Mouse (Mus musculus) layer of hippocampus, postnatal 10 days (tissue): ENCODE measurements around the gene Tefm. TPM values are rescaled to one million over a fixed set of nuclear protein-coding genes. Genes with fewer than 3 reads are reported as not detected.
"Not testable (repeated sequence)": the region's sequence is repeated elsewhere in the genome, so short reads cannot be mapped to it uniquely, and the experiment has no call there.

Source experiments
- DNase-seq, 2 experiments: peaks; one replicate each; pipeline ENCODE4 v3.0.0; 2021; ENCODE audit warnings: low spot score in 2 of 2
- long read RNA-seq: library from polyadenylated mRNA; stranded (forward); transcript quantifications from one replicate; pipeline ENCODE4 v2.0.0, GENCODE M21; 2023
- total RNA-seq, 2 experiments: library from RNA; stranded (reverse); gene quantifications; 2 replicates each; pipeline ENCODE4 v1.2.3; 2021

The Tefm gene
- total RNA-seq, result 10 to 100 TPM; 10.7 to 10.8 TPM
- long read RNA-seq, partial matches to known transcripts, result 0 of 12 reads
- long read RNA-seq, other reads (novel, unspliced or antisense), result 8 of 12 reads

DNA sequence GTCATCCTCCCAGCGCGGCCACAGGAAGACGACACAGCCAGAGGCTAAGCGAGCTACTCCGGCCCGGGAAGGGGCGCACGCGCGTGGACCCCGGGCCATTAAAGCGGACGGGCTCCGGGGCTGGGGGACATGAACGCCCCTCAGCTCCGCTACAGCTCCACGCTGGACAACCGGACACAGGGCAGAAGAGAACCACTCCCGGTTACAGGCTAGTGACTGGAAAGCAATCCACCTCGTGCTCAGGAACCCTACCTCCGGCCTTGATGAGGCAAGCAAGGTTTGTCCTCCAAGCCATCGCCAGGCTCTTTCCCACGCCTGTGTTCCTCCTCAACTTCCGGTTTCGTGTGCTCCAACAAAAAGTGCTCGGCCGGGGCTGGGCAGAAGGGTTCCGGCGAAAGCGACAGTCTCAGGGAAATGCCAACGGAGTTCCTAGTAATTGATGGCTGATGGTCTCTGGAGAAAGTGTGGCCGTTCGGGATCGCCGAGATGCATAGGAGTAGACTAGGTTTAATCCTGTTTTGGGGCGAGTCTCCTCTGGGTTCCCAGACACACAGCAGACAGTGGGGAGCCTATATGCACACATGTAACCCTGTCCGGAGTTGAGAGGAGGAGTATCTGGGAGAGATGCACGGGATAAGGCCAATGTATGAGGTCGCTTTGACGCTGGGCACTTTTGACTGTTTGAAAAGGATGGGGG lies at the start of gene Tefm:
Gene Tefm, minus strand, starts transcription at position 351 of the 697 bp plus-strand sequence.
- peak; percentile 88 to 90 for DNase-seq

DNA sequence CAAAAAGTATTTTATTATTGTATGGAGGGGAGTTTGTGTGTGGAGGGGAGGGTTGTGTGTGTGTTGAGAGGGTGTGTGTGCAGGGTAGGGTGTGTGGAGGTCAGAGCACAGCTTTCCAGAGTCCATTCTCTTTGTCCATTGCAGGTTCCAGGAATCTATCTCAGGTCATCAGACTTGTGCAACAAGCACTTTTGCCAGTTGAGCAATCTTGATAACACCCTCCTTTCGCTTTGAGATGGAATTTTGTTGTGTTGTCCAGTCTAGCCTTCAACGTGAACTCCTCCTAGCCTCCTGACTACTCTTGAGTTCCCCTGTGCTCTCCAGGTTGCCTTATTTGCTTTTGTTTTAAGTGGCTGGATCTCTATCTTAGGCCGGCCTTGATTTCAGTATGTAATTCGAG lies 48.3 kb upstream of the Tefm start:
- no peak for DNase-seq

DNA sequence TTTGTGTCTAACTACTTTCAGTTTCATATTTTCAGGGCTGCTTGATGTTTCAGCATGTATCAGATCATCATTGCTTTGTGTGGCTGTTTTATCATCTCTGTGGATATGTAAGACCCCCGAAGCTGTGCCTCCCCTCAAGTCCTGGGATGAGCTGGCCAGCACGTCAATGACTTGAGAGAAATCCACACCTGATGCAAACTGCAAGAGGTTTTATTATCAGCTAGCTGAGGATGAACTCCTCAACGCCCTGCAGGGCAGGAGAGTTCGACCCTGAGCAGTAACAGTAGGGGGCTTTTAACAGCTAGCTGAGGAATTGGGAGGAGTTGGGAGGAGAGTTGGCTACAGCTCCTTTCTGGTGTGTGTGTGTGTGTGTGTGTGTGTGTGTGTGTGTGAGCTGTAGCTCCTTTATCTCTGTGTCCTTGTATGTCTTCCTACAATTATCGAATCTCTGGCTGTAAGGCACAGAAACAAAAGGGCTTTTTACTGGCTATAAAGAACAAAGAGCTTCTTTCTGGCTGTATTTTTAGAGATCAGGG lies 43.5 kb upstream of the Tefm start:
- DNase-seq, result not testable (repeated sequence)

DNA sequence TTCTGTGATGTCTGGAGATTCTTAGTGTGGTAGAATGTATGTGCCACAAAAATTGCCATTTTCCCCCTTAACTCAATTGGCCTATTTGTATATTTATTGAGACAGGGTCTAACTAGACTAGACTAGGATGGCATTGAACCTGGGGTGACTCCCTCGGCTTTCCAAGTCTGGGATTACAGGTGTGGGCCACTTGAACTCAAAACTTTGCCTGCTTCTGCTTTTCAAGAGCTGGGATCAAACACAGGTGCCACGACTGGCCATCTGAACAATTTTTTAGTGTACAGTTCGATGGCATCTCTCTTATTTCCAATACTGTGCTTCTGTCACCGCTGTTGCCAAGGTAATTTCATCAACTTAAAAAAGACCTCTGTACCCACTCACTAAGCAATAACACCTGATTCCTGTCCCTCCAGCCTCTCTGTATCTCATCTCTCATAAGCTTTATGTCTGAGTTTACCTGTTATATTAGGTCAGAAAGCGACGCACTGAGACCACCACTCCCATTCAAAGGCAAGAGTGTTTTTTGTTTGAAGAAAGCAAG lies 42.6 kb upstream of the Tefm start:
- DNase-seq, result no peak

DNA sequence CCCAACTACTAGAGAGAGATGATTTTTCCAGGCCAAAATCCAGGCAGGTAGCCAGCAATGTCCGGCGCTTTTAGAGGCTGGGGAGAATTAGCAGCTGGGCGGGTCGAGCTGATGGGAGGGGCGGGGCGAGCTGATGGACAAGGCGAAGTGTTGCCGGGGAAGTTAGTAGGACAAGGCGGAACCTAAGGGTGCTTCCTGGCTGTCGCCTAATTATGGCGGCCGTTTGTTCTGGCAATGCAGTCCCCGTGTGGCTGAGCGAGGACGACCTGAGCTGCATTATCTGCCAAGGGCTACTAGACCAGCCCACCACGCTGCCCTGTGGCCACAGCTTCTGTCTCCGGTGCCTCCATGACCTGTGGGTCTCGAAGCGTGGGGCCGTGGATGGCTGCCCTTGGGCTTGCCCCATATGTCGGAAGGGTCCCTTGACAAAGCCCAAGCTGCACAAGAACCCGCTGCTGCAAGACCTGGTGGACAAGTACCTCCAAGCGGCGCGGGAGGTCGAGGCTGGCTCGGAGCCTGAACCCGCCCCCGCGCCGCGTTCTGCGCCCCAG lies 41.8 kb upstream of the Tefm start, which contains the start of gene Rnf135:
Gene Rnf135, plus strand, starts transcription at position 147 of the 551 bp plus-strand sequence.
- peak; percentile 78 to 84 for DNase-seq

DNA sequence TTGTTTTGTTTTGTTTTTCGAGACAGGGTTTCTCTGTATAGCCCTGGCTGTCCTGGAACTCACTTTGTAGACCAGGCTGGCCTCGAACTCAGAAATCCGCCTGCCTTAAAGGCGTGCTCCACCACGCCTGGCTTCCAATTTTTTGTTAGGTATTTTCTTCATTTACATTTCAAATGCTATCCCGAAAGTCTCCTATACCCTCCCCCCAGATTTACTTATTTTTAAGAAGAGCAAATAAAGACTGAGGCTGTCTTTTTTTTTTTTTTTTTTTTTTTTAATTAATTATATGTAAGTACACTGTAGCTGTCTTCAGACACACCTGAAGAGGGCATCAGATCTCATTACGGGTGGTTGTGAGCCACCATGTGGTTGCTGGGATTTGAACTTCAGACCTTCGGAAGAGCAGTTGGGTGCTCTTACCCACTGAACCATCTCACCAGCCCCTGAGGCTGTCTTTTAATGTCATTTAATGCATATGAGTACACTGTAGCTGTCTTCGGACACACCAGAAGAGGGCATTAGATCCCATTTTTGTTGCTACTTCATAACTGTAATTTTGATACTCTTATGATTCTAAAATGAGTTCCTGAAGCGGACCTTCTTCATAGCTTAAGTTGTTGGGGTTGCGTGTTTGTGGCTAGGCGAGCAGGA lies 41.2 kb upstream of the Tefm start:
- not testable (repeated sequence) for DNase-seq

DNA sequence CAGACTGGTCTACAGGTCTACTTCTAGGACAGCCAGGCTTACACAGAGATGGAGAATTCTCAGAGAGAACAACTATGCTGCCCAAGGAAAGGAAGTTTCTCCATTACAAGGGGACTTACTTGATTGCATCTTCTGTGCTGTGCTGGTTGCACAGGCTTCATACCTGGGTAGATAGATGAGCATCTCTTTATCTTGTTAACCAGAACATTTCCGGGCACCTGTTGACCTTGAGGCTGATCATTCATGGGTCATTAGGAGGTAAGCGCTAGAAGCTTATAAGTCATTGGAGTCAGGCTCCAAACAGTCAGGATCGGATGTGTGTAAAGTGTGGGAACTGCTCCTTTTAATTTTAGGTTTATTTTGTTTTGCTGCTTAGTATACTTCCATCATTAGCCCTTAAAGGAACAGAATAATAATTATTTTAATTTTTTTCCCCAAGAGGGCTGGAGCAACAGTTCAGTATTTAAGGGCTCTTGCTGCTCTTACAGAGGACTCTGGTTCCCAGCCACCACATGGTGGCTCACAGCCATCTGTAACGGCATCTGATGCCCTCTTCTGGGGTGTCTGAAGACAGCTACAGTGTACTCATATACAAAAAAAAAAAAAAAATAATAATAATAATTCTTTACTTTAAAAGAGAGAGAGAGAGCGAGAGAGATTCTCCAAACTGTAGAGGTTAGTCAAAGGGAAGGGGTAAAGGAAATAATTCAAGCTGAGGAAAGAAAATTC lies 39.2 kb upstream of the Tefm start:
- DNase-seq, result no peak

DNA sequence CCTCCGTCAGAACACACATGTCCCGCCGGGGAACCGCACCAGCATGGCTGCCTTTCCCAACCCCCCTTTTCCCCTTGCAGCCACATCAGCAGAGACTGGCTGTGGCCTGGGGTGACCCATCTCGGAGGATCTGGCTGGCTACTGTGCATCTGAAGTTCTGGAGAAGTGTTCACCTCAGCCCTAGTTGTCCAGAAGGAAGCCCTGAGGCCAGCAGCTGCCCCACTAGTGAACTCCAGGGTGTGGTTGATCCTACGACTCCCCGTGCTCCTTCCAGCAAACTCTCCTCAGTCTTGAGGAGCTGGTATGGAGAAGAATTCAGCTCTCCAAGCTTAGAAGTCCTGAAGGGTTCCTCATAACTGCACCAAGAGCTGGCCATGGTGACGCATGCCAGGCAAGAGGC lies 36.3 kb upstream of the Tefm start:
- no peak for DNase-seq

DNA sequence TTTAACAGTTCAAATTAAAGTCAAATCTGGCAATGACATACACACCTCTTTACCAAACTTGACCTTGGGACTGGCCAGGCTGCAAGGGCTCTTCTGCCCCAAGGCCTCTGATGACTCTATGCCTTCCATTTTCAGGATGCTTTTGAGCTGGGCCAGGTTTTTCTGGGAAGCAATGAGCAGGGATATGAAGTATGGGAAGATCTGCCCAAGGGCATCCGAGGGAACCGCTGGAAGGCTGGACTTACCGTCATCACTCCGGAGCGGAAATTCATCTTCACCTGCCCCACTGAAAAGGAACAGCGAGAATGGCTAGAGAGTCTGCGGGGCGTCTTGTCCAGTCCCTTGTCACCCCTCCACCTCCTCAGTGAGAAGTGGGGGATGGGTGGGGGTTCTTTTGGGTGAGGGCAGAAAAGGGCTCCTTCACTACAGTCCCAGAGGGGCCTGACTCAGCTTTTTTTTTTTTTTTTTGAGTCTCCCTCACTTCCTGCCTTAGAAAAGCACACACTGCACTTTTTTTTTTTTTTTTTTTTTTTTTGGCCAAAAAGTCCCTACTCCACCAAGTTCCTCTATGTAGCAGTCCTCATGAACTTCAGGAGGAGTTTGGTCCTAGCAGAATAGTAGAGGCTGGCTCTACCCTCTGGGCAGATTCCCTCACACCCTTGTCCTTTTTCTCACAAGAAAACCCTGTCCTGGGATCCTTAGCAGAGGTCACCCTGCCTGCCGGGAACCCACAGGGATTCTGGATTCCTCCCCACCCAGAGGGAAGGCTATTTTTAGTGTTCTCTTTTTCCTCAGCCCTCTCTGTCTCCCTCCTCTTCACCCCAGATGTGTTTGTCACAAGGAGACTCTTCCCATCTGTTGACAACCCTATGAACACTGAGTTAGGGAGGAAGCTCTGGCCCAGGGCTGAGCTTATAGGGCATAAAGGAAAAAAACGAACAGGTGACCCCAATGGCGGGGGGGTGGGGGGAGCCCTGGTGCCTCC lies 35.2 kb upstream of the Tefm start:
- DNase-seq, result peak in 1 of 2 experiments; percentile 26

DNA sequence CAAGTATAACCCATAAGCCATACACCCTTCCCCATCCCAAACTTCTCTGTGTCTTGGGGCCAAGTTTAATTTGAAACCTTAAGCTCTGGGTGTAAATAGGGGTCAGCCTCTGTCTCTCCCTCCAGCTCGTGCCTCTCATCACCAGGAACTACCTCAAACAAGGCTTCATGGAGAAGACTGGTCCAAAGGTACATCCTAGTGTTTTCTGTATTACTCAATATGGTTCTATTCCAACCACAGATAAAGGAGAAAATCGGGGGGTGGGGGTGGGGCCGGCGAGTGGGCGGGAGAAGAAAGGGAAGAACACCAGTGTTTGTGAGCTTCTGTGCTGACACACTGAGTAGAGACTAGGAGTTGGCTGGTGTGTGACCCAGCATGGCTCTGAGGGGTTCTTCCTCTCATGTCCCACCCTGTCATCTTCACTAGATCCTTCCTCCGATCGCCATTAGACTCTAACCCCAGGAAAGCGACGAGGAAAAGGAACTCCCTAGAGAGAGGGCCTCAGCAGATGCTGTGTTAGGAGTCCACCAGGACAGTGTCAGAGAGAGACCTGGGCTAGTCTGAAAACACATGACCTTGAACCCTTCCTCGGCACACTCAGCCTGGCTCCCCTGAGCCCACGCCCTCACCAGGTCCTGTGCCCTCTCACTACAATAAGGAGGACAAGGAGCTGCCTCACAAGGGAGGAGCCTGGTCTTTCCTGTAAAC lies 32.1 kb upstream of the Tefm start:
- no peak for DNase-seq

DNA sequence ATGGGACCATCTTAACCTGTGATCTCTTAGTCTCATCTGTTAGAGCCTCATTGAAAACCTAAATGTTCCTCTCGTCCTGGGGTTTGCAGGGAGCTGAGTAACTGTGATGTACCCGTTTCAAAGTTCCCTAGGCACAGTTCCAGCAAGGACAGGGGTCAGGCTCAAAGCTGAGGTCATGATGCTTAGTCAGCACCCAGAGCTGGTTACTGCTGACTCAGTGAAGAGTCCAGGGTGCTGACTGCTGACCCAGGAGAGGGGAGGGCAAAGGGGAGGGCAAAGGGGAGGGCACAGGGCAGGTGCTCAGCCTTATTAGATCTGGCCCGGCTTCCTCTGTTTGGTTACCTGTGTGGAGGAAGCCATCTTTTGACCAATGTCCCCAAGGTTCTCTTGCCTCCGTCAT lies 29.9 kb upstream of the Tefm start:
- DNase-seq, result no peak

DNA sequence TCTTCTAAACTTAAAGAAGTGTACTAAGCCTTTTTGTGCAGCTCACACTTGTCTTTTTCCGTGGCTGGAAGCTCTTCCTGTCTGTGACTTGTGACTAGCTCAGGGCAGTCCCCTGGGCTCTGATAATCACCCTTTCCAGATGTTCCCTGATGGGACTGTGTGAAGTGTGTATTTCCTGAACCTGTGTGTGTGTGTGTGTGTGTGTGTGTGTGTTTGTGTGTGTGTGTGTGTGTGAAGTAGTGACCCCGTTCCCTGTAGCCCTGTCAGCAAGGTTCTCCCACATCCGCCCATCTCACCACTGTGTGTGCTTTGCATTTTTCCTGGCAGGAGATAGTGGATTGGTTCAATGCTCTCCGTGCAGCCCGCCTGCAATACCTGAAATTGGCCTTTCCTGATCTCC lies 28.4 kb upstream of the Tefm start:
- no peak for DNase-seq

DNA sequence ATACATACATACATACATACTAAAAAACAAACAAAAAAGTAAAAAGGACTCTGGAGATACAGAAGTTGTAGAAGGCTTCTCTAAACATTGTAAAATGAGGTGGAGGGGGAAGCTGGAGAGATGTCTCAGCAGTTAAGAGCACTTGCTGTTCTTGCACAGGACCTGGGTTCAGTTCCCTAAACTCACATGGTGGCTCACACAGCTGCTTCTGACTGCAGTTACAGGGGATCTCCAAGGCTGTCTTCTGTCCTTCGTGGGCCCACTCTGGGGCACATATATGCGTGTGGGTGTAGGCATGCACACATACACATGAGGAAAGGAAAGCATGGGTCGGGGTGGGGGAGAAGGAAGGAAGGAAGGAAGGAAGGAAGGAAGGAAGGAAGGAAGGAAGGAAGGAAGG lies 27.7 kb upstream of the Tefm start:
- DNase-seq, result no peak

DNA sequence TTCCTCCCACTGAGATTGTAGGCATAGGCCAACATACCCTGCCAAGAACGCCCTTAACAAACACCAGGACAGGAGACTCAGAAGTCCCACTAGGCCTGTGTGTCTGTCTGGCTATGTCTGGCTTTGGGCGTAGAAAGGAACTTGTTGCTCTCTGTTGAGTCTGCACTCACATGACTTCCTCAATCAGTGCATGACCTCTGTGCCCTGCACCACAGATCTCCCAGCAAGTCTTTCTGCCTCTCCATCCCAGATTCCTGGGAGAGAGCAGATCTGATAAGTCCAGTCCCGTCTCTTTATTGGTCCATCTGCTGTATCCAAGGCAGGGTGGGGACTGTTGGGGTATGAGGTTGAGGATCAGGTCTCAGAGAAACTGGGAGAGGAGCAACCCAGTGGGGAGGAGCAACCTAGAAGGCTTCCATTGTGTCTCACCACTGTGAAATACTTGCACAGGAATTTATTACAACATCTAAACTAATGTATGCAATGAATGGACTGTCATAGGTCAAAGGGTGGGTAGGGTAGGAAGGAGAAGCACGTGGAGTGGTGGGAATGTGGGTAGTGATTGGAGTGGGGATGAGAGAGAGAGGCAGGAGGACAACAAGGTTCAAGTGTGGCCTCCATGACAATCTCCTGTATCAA lies 26.8 kb upstream of the Tefm start:
- no peak for DNase-seq

DNA sequence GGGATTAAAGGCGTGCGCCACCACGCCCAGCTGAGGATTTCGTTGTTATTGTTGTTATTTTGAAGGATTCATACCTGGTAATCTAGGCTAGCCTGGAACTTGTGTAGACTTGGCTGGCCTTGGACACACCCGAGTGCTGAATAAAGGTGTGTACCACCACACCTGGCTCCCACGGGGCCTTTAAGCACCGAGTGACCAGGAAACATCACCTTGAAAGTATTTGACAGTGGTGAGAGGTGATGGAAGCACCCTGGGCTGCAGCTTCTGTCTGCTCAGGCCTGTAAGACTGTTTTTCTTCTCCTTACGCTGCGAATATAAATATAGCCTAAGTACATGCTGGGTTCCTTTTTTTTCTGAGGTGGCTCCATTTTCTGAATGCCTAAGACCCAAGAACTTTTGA lies 26.1 kb upstream of the Tefm start:
- no peak for DNase-seq

DNA sequence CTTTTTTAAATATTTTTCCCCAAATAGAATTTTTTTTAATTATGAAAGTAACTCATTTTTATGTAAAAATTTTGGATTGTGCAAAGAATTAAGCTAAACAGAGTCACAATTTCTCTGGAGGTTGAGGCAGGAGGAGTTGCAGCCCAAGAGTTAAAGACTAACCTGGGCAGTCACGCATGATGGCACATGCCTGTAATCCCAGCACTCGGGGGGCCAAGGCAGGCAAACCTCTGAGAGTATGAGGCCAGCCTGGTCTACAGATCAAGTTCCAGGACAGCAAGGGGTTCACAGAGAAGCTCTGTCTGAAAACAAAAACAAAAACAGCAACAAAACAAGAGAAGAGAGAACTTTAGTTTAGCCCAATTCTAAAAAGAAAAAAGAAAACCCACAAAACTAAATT lies 22.2 kb upstream of the Tefm start:
- no peak for DNase-seq

DNA sequence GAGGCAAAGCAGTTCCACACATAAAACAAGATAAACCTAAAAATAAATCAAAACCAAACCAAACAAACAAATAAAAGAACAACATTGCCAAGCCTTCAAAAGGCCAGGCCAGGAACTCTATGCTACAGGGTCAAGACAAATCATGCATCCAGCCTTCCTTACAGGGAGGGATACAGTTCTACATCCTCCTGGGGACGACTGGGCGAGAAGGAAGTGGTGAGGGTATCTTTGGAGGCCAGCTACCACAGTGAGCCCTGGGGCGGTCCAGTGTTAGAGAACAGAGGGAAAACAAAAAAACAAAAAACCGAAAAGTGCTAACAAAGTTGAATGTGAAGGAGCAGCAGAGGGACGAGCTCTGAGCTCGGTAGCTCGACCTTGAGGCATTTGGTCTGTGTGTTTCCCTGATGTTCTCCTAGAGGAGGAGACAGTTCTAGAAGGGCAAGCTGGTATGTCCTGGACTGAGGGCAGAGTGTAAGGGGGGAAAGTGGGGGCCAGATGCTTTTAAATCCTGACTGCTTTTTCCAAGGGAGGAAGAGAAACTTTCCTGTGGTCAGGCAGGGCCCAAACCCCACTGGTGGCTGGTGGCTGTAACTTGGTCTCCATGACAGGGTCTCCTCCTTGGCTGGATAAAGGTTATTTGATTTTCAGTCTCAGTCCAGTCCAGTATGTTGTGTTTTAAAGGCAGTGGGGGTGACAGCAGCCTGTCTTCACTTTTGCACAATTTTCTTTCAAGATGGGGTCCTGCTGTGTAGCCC lies 21.6 kb upstream of the Tefm start:
- DNase-seq, result no peak

DNA sequence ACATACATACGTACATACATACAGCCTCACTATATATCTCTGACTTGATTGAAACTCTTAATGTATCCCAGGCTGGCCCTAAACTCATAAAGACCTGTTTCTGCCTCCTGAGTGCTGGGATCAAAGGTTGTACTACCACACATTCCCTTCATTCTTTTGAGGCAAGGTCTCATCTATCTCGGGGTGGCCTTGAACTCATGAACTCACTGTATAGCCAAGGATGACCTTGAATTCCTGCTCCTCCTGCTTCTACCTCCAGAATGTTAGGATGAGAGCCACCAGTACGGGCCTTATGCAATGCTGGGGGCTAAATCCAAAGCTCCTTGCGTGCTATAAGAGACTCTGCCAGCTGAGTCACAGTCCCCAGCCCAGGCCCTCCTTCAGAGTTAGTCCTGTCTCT lies 19.1 kb upstream of the Tefm start:
- no peak for DNase-seq
